Mouse (Mus musculus): ENCODE results near the gene Dtnb.

- TF ChIP-seq CTCF (IDR thresholded peaks at IDR 0.05; ENCODE audit: extremely low read depth, insufficient read length, insufficient replicate concordance, low read depth, low read length) (no peak), POLR2A (IDR thresholded peaks at IDR 0.05; ENCODE audit: low read depth, low read length) (no peak)
These were observed 14.8 kb downstream of the Dtnb start for GRCm38 (mm10) chr12:3587010-3587409.
